Mouse (Mus musculus): ENCODE results near the gene Clic3. TPM values are rescaled to one million over a fixed set of nuclear protein-coding genes. Genes with fewer than 3 reads are reported as not detected.
"Not testable (repeated sequence)": the region's sequence is repeated elsewhere in the genome, so short reads cannot be mapped to it uniquely, and the experiment has no call there.

Gene Clic3
- 1 to 10 TPM in 1 of 2 experiments, under 1 TPM in 1; 0.53 to 1.1 TPM for total RNA-seq (2021)
- long read RNA-seq, experiment 1 = 0 reads
- long read RNA-seq, experiment 2 = 0 reads

DNA sequence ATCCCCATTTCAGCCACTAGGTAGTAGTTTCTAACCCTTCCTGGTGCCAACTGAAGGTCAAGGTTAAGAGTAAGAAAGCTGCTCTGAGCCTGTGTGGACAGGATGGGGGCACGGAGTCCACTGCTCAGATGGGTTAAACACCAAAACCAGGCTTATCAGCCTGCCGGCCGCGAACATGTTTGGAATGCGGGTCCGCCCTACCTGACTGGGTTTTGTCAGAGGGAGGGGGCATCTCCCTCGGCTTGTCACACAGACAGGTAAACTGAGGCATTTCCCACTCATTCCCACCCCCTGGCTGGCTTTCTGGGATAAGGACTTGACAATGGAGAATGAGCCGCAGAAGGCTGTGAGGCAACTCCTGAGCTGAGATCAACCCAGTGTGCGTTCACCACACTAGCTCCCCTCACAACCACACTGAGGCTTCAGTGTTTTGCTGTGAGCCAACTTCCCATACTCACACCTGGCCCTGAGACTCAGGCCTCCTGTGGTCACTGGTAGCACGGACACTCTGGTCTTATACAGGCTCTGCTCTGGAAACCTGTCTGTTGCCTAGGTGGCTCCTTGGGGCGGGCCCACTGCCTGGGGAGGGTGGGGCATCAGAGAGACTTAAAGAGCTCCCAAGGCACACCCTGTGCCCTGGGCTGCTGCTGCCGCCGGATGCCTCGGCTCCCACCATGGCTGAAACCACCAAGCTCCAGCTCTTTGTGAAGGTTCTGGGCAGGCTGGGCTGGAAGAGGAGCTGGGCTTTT lies at the start of gene Clic3:
Gene Clic3 (plus strand): TSS at position 634 of the 749 bp plus-strand sequence.
- DNase-seq (ENCODE audit: low spot score in 2 of 2) = no peak

GRCm38 (mm10) chr2:25408908-25409307 lies 47.7 kb upstream of the Clic3 start:
- DNase-seq (ENCODE audit: low spot score in 2 of 2) = no peak

- DNase-seq (ENCODE audit: low spot score in 2 of 2) = not testable (repeated sequence)
Observed at GRCm38 (mm10) chr2:25413436-25413835, 43.2 kb upstream of the Clic3 start.

GRCm38 (mm10) chr2:25417426-25417825 lies 39.2 kb upstream of the Clic3 start:
- no peak for DNase-seq (ENCODE audit: low spot score in 2 of 2)

GRCm38 (mm10) chr2:25421896-25422295 lies 34.7 kb upstream of the Clic3 start:
- DNase-seq (ENCODE audit: low spot score in 2 of 2) = peak; percentile 32 to 42

GRCm38 (mm10) chr2:25422587-25423410 lies 33.8 kb upstream of the Clic3 start, which contains the start of gene Fut7:
Gene Fut7 (plus strand): TSS chr2:25423267.
- DNase-seq (ENCODE audit: low spot score in 2 of 2) = no peak

- DNase-seq (ENCODE audit: low spot score in 2 of 2) = no peak
Observed at GRCm38 (mm10) chr2:25423626-25424025, 33.0 kb upstream of the Clic3 start.

- DNase-seq (ENCODE audit: low spot score in 2 of 2) = no peak
Observed at GRCm38 (mm10) chr2:25425481-25425880, 31.2 kb upstream of the Clic3 start.

DNA sequence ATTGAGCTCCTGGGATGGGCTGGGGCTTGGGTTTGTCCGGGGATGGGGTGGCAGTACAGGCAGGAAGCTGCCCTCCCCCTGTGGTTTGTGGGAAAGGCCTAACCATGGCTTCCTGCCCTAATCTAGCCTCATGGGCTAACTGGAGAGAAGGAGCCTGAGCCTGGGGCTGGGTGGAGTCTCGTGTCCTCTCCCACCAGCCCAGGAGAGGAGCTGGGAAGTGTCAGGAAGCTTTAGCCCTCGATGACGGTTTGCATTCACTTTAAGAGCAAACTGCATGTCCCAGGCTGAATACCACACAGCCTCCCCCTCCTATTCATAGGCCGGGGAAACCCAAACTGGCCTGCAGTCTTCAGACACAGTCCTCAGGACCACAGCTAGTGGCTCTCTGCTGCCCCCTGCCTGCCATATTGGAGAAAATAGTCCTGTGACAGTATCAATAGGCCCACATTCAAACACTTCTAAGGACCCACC lies 29.9 kb upstream of the Clic3 start:
- peak; percentile 52 to 76 for DNase-seq (ENCODE audit: low spot score in 2 of 2)

GRCm38 (mm10) chr2:25427256-25427655 lies 29.4 kb upstream of the Clic3 start:
- no peak for DNase-seq (ENCODE audit: low spot score in 2 of 2)

- DNase-seq (ENCODE audit: low spot score in 2 of 2) = peak; percentile 96 to 98
Observed at GRCm38 (mm10) chr2:25428442-25429236, 28.0 kb upstream of the Clic3 start, which contains the start of gene Abca2. Gene Abca2 (plus strand): TSS chr2:25428703.

DNA sequence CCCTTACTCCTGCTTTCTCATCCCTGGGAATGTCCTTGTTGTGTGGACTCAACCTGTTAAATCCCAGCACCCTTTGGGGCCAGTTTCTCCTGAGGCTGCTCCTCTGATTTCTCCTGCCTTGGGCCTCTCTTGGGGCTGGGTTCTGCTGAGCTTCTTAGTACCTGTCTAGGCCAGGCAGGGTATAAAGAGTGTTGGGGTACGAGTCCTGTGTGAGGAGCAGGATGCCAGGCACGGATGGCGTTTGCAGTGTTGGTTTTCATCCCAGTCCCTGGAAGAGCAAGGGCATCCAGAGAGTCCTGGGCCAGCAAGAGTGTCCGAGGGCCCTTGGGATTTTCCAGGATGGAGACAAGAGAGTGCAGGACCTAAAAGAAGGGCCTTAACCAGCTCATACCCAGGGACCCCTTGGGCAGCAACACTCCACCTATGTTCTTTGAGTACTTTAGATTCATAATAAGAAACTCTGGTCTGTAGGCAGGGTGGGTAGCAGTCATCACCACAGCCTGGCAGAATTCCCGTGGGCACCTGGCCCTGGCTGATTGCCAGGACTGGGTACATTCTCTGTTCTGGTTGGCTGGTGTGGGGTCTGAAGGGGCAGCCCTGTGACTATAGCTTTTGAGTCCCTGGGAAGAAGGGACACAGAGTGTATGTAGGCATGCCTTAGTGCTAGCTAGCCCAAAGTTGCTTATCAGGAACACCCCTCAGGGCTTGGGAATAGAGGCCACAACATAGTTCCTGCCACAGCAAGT lies 27.0 kb upstream of the Clic3 start:
- DNase-seq (ENCODE audit: low spot score in 2 of 2) = no peak

GRCm38 (mm10) chr2:25430395-25431233 lies 26.0 kb upstream of the Clic3 start:
- no peak for DNase-seq (ENCODE audit: low spot score in 2 of 2)

DNA sequence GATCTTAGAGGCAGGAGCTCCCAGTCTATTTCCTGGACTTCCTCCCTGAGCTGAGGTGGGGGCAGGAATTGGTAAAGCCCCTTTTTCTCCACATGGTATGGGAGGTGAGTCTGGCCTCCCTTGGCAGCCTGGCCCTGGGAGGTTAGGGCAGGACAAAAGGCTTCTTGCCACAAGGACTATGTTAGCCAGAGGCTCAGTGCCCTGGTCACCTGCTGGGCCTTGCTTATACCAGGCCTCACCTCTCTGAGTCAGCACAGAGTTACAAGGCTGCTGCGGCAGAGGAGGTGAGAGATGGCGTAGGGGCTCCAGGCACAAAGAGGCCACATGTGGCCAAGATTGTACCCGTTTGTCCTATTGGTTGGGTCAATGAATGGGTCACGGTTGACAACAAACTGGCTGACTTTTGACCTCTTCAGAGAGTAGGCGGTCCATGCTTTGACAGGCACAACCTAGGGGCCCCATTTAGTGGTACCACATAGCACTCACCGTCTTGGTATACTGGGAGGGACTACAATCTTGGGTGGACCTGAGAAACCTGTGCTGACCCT lies 25.3 kb upstream of the Clic3 start:
- no peak for DNase-seq (ENCODE audit: low spot score in 2 of 2)

DNA sequence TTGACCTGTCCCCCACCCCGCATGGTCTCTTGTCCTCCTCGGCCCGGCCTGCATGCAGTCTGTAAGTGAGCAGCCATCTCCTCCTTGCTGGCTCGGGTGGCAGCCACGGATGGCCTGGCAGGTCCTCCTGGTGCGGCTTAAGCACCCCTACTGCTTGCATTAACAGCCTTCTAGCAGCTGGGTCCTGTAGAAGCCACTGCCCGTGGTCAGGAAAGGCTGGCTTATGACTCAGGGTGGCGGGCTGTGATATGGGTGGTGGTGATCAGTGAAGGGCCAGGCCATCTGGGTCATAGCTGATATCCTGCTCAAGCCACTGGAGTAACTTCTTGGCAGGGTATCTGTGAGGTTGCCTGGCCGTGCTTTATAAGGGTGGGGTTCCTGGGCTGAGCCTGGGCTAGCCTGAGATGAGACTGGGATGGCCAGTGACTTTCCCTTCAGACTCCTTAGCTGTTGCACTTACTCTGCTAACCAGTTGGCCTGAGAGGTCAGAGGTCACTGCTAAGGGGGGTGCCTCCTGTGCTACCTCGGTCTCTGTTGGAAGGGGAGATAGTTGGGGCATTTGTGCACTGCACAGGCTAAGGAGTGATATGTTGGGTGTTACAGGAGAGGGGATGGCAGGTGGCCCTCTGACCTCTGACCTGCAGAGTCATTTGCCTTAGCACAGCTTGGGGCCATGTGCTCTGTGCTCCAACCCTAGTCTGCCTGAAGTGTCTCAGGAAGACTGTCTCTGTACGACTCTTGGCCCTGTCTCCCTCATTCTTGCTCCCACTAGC lies 24.1 kb upstream of the Clic3 start:
- DNase-seq (ENCODE audit: low spot score in 2 of 2) = no peak

DNA sequence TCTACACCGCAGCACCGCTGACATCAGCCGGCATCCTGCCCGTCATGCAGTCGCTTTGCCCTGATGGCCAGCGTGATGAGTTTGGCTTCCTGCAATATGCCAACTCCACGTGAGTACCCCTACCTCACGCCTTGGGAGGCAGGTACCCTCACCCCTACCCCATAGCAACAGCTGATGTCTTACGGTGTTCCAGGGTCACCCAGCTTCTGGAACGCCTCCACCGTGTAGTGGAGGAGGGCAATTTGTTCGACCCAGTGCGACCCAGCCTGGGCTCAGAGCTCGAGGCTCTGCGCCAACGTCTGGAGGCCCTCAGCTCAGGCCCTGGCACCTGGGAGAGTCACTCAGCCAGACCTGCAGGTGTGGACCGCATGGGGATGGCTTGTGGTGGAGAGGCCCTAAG lies 23.5 kb upstream of the Clic3 start:
- no peak for DNase-seq (ENCODE audit: low spot score in 2 of 2)

DNA sequence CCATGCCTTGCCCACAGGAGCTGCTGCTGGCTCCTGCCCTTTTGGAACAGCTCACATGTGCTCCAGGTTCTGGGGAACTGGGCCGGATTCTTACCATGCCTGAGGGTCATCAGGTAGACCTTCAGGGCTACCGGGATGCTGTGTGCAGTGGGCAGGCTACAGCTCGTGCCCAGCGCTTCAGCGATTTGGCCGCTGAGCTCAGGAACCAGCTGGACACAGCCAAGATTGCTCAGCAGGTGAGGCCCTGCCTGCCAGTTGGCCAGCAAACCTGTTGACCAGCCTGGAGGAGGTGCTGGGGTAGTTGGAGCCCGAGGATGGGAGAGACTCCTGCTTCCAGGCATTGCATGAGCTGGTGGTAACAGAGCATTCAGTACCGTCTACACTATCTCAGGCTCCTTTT lies 22.3 kb upstream of the Clic3 start:
- DNase-seq (ENCODE audit: low spot score in 2 of 2) = no peak

DNA sequence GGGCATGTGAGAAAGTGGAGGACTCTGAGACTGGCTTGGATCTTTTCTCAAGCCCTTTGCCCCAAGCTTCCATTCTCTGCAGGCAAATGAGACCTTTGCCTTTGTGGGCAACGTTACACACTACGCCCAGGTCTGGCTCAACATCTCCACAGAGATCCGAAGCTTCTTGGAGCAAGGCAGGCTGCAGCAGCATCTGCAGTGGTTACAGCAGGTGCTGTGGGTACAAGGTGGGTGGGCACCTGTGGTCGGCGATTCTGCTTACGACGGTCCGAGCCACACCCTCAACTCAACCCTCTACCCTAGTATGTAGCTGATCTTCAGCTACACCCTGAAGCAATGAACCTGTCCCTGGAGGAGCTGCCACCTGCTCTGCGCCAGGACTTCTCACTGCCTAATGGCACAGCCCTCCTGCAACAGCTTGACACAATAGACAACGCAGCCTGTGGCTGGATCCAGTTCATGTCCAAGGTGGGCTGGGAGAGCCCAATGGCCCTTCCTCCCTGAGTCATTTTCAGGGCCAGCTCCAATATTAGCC lies 20.3 kb upstream of the Clic3 start:
- DNase-seq (ENCODE audit: low spot score in 2 of 2) = no peak
